Mouse (Mus musculus) liver, adult 2 months (tissue): ENCODE measurements around the gene 9030612E09Rik. TPM values are rescaled to one million over a fixed set of nuclear protein-coding genes. Genes with fewer than 3 reads are reported as not detected.

ENCODE experiments used
- DNase-seq: peaks from one replicate; pipeline ENCODE4 v3.0.0-alpha.2; 2011; ENCODE audit warnings: low read depth, low spot score; ENCODE audit errors: extremely low read depth
- H3K27ac ChIP-seq: fragments of 200-500 bp; replicated peaks from 2 replicates; pipeline ENCODE4 v1.5.1; 2012; ENCODE audit warnings: low read depth, mild to moderate bottlenecking, control low read depth, inconsistent platforms, low read length; ENCODE audit not compliant: insufficient read depth
- H3K27me3 ChIP-seq: fragments of 200-500 bp; 2 replicates; pipeline ENCODE4 v1.6.1; 2012; ENCODE audit warnings: mild to moderate bottlenecking, moderate library complexity, low read length, inconsistent platforms; ENCODE audit not compliant: control insufficient read depth, insufficient read depth
- H3K36me3 ChIP-seq: fragments of 200-500 bp; 2 replicates; pipeline ENCODE4 v1.6.1; 2012; ENCODE audit warnings: low read length, inconsistent platforms; ENCODE audit not compliant: control insufficient read depth, insufficient read depth
- H3K4me1 ChIP-seq: fragments of 200-500 bp; 2 replicates; pipeline ENCODE4 v1.6.1; 2011; ENCODE audit warnings: low read length; ENCODE audit not compliant: control insufficient read depth, insufficient read depth
- H3K4me3 ChIP-seq: fragments of 200-500 bp; 2 replicates; pipeline ENCODE4 v1.5.1; 2011; ENCODE audit warnings: low read depth, mild to moderate bottlenecking, control low read depth, low read length, moderate library complexity; ENCODE audit not compliant: insufficient read depth
- H3K79me2 ChIP-seq: fragments of 200-500 bp; 2 replicates; pipeline ENCODE4 v1.6.1; 2012; ENCODE audit warnings: inconsistent platforms, mild to moderate bottlenecking, low read length, moderate library complexity; ENCODE audit not compliant: control insufficient read depth, insufficient read depth
- H3K9ac ChIP-seq: fragments of 200-500 bp; 2 replicates; pipeline ENCODE4 v1.6.1; 2012; ENCODE audit warnings: low read depth, mild to moderate bottlenecking, control low read depth, inconsistent platforms, low read length
- CTCF ChIP-seq: fragments of 200-500 bp; IDR thresholded peaks from 2 replicates; pipeline ENCODE4 v1.5.1; 2011; ENCODE audit warnings: low read depth, low read length, control low read depth
- POLR2A ChIP-seq: fragments of 200-500 bp; IDR thresholded peaks from 2 replicates; pipeline ENCODE4 v1.6.1; 2011; ENCODE audit warnings: low read length, control low read depth; ENCODE audit not compliant: insufficient read depth; ENCODE audit errors: extremely low read depth
- WGBS: fragments of 180-500 bp; shearing (Covaris S2); methylation state at CpG from one replicate; pipeline ENCODE4 v1.1.7; 2018; 5-methylcytosine and 5-hydroxymethylcytosine counted together
- polyA plus RNA-seq: library from polyadenylated mRNA; depleted of rRNA; stranded (reverse); fragments of >200 nt; gene quantifications from 2 replicates; pipeline ENCODE4 v1.2.3, GENCODE M21; 2012
- total RNA-seq: library from RNA; depleted of rRNA; stranded (reverse); fragments of >200 nt; gene quantifications from 2 replicates; pipeline ENCODE4 v1.2.3, GENCODE M21; 2014

9030612E09Rik gene
- total and polyA plus RNA-seq, 2 experiments, result not detected

- H3K27me3 ChIP-seq, result no peaks in the 10 kb centered on the region
- H3K27ac ChIP-seq, result no peak overlapping the region
- no peak overlapping the region for H3K9ac ChIP-seq
- peak; percentile 9 for DNase-seq
- H3K36me3 ChIP-seq, result no peaks in the 10 kb centered on the region
- WGBS, result 50% methylated on average over 12 of the region's 12 CpGs
- H3K4me1 ChIP-seq, result no peaks in the 10 kb centered on the region
- no peak overlapping the region for H3K4me3 ChIP-seq
- no peaks in the 10 kb centered on the region for H3K79me2 ChIP-seq
- no peak for TF ChIP-seq POLR2A
- TF ChIP-seq CTCF, result no peak
These were observed 19.4 kb upstream of the 9030612E09Rik start for GRCm38 (mm10) chr10:43155046-43155560.

- Histone ChIP-seq H3K4me1 (no peaks in the 10 kb centered on the region), H3K4me3 (no peak overlapping the region), H3K27ac (no peak overlapping the region), H3K79me2 (no peaks in the 10 kb centered on the region), H3K36me3 (no peaks in the 10 kb centered on the region), H3K27me3 (no peaks in the 10 kb centered on the region; the same call in 1 of the 2 replicates), H3K9ac (no peak overlapping the region)
- no peak for TF ChIP-seq CTCF
- 38% methylated on average over 5 of the region's 5 CpGs for WGBS
- no peak for DNase-seq
These were observed 15.6 kb upstream of the 9030612E09Rik start for GRCm38 (mm10) chr10:43158917-43159316.

DNA sequence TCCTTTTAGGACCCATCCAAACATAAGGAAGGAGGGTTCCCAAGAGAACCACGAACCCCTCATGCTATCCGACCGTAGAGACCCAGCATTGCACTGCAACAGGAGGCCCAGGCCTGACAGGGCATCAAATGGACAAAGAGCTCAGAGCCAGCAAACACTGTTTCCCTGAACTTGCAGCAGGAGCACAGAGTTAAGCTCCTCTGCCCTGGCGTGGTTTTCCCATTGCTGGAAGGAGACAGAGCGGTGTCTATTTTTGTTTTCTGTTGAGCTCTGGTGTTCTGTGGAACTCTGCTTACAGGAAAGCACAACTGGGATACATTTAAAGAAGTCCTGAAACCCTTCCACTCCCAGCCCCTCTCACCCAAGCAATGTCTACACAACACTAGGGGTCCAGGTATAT, 15.2 kb upstream of the 9030612E09Rik start:
- Histone ChIP-seq H3K27ac (no peak overlapping the region), H3K4me1 (no peaks in the 10 kb centered on the region), H3K9ac (no peak overlapping the region), H3K27me3 (no peaks in the 10 kb centered on the region; the same call in 1 of the 2 replicates), H3K36me3 (no peaks in the 10 kb centered on the region), H3K4me3 (no peak overlapping the region), H3K79me2 (no peaks in the 10 kb centered on the region)
- no peak for TF ChIP-seq CTCF
- TF ChIP-seq POLR2A, result no peak
- WGBS, result 86% methylated on average over 5 of the region's 5 CpGs
- DNase-seq, result no peak

- no peak for DNase-seq
- H3K79me2 ChIP-seq, result no peaks in the 10 kb centered on the region
- H3K36me3 ChIP-seq, result no peaks in the 10 kb centered on the region
- no peak overlapping the region for H3K4me3 ChIP-seq
- H3K27me3 ChIP-seq, result no peaks in the 10 kb centered on the region; the same call in 1 of the 2 replicates
- 89% methylated on average over 12 of the region's 12 CpGs for WGBS
- H3K9ac ChIP-seq, result no peak overlapping the region
- no peak overlapping the region for H3K27ac ChIP-seq
- TF ChIP-seq CTCF (no peak), POLR2A (no peak)
- no peaks in the 10 kb centered on the region for H3K4me1 ChIP-seq
These were observed 12.2 kb upstream of the 9030612E09Rik start for GRCm38 (mm10) chr10:43162318-43162717.

DNA sequence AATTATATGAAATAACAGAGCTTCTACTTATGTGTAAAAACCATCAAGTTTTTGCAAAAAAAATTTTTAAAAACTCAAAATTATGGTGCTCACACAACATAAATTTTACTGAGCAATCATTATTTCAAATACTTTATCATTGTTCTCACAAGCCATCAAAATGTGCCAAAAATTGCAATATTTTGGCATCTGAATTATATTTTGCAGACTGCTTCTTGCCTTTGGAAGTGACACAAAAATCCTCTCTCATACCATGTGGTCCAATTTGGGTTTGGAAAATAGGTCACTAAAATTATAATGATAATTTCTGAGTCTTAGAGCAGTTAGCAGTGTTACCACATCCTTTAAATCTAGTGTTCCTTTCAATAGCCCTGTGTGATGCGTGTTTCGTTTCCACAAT, 10.1 kb upstream of the 9030612E09Rik start:
- no peaks in the 10 kb centered on the region; the same call in 1 of the 2 replicates for H3K27me3 ChIP-seq
- 85% methylated on average over 2 of the region's 2 CpGs for WGBS
- H3K9ac ChIP-seq, result no peak overlapping the region

DNA sequence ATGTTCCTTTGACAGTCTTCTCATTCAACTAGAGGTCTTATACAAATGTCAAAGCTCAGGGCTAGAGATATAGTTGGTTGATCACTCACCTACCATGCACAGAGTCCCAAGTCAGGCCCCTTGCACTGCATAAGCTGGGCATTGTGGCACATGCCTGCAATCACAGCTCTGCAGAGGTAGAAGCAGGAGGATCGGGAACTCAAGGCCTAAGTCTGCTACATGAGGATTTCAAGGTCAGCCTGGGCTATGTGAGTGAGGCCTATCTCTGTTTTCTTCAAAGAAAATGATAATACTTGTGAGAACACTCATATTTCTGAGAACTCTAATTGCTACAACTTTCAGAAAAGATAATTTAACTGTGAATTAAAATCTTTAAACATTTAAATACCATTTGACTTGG, 8.4 kb upstream of the 9030612E09Rik start:
- H3K27ac ChIP-seq, result no peak overlapping the region
- no peak overlapping the region for H3K4me3 ChIP-seq
- no peak for TF ChIP-seq POLR2A
- no peak for TF ChIP-seq CTCF
- H3K27me3 ChIP-seq, result no peaks in the 10 kb centered on the region
- no peaks in the 10 kb centered on the region for H3K4me1 ChIP-seq
- H3K79me2 ChIP-seq, result no peaks in the 10 kb centered on the region
- WGBS, result 74% methylated on average over 1 of the region's 1 CpGs
- no peaks in the 10 kb centered on the region for H3K36me3 ChIP-seq
- H3K9ac ChIP-seq, result no peak overlapping the region
- no peak for DNase-seq

More for the DNA sequence above, 10.1 kb upstream of the 9030612E09Rik start:
- no peak for TF ChIP-seq CTCF
- TF ChIP-seq POLR2A, result no peak
- no peak overlapping the region for H3K4me3 ChIP-seq
- H3K79me2 ChIP-seq, result no peaks in the 10 kb centered on the region
- H3K27ac ChIP-seq, result no peak overlapping the region
- H3K4me1 ChIP-seq, result no peaks in the 10 kb centered on the region
- H3K36me3 ChIP-seq, result no peaks in the 10 kb centered on the region
- no peak for DNase-seq
